Mouse (Mus musculus) Muller cell, postnatal 12 days (primary cell): ENCODE measurements around the gene Pamr1.

Experiments
- DNase-seq: peaks from one replicate; pipeline ENCODE4 v3.0.0-alpha.2; 2015; ENCODE audit errors: inconsistent ontology term

The Pamr1 gene

DNA sequence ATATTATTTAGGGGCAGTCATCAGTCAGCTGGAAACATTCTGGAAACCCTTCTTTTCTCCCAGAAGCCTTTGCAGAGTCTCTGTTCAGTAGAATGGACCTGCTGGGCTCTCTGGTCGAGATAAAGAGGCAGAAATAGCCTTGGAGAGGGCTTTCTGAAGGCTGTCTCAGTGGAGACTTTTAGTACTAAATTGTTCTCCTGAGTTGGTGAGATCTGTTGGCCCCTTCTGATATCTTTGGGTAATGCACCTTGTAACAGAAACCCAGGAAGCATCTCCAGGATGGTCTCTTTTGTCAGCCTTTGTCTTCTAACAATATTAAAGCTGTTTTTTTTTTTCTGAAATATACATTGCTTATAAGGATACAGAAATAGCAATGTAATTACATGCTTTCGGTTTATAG, 111.2 kb downstream of the Pamr1 start:
- no peak for DNase-seq

DNA sequence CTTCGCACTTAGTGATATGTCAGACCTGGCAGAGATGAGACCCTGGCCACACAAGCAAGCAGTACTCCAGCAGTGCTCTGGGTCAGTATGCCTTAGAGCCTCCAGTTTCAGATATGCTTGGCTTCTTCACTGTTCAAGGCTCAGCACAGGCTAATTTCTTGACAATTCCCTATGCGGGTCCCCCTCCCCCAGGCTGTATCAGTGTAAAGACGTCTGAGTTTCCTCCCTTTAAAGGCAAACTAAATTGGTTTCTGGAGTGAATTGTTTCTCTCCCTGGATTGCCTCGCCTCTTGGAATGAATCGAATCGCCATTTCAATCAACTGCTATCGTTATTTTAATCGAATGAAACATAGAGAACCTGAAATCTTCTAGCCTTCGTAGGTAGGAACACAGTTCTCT, 113.1 kb downstream of the Pamr1 start:
- DNase-seq = no peak

DNA sequence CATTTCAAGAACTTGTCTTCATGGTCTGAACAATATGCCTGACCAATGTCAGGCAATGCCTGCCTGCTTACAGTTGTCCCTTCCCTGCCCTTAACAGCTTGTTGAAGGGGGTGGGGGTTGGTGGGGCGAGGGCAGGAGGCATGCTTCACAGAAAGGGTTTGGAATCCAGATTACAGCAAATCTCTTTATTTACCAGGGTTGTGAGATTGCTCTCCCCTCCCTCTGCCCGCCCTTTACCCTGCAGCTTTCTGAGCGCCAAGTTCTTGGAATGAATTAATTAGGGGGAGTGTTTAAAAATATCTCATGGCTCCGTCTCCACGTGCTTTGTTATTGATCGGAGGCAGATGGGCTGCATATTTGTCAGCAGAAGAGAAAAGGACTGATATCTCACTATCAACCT, 113.5 kb downstream of the Pamr1 start:
- DNase-seq = no peak

DNA sequence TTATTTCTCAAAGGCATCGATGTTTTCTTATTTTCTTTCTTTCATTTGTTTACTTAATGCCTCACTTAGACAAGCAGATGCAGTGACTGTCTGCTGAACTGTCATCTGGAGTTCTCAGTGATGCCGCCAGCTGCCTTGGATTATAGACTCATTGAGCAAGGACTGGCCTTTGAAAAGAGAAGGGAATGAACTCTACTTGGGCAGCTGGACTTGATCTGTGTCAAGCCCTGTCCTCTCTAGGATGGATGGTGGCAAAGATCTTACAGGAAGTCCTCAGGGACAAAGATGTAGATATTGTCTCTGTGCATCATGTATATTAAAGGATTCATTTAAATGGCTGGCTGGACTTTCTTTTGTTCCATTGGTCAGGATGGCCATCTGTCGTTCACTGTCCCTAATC, 114.1 kb downstream of the Pamr1 start:
- DNase-seq = no peak

DNA sequence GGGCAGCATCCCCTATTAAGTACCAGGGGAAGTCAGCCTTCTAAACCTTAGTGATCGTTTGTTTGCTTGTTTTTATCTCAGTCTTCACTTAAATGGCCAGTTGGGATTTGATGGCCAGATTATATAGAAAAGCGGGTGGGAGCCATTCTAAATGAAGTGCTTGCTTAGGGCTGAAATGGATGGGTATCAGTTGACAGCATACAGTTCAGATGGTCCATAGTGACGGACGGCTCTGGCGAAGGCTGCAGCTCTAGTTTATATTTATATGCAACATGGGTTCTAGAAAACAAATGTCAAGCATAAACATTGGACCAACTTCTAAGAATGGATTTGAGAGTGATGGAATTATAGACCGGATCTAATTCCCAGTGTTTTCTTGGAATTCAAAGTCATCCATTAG, 118.2 kb downstream of the Pamr1 start:
- DNase-seq = no peak

DNA sequence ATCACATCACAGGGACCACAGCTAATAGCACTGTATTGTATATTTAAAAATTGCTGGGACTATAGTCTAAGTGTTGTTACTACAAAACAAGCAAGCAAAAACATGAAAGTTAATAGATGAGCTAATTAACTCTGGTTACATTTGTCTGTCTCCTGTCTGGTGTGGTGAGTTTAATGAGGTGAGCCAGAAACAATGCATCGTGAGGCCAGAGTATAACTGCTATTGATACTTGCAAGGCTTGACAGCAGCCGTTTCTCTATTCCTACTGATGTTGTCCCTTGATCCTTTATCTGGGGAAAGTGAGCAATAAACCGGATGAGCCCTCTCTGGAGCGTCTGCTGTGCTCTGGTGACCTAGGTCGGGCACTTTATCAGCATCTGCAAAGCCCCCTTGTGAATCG, 119.8 kb downstream of the Pamr1 start:
- DNase-seq = no peak

DNA sequence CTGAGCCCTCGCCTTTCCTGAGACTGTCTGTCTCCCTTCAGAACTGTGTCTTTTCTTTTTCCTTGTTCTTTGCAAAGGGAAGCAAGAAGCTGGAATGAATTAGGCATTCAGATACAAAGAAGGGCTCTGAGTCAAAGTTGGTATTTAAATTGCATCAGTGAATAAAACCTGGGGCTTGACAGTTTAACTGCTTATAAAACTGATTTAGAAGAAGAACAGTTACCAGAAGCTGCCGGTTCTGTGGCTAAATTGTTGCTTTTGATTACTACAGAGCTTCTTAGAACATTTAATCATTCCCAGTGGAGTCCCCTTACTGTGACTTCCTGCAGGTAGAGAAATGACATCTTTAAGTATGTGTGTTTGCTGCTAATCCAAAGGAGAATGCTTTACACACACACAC, 124.8 kb downstream of the Pamr1 start:
- DNase-seq = peak; percentile 43

DNA sequence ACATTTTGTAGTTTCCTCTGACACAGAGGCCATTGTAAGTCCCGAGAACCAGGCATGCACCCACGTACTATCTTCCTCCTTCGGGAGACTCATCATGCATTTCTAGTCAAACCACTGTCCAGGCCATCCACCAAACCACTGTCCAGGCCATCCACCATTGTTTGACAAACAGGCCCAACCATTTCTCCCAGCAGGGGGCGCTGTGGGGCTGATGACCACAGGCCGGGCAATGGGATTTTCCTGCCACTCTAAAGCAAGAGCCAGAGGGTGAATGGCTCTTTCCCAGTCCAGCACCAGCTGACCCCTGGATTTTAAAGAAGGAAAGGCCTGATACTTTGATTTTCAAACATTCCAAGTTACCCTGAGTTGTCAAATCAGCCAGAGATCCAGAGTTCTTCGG, 125.5 kb downstream of the Pamr1 start:
- DNase-seq = peak; percentile 18

DNA sequence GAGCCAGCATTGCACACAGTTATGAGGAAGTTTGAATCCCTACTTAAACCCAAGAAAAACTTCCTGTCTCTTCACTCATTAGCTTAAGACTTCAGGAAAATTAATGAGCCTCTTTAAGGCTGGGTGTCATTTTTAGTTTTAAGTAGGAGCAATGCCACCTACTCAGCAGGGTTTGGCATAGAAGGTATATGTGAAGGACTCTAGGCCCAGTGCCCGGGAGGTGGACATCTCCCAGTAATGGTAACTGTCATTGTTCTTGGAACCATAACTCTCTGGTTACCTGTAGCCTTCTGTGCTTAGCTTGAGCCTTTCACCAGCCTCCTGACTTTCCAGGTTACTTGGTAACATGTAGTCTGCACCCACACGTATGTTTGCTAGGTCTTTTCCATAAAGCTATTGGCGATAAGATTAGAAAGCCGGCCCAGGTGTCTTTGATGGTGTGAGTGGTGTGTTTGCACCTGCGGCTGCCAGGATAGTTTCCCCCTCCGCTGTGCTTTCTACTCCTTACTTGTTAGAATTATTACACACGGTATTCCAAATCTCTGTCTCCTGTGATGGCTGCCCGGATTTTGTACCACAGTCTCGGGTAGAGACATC, 127.0 kb downstream of the Pamr1 start:
- DNase-seq = no peak

DNA sequence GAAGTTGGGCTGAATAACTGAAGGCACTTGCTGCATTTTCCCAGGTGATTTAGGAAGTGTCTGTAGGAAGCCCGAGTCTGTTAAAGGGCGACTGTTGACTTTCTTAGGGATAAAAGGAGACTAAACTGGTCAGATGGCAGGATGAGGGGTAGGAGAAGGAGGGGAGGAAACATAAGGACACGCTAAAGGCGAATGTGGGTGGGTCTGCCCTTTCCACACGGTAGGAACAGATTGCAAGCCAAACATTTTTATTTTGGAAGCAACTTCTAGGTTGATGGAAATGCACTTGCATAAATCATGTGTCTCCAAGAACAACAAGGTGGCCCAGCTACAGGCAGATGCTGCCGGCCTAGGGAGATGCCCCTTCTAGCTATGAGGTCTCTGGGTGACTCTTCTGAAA, 127.6 kb downstream of the Pamr1 start:
- DNase-seq = no peak

DNA sequence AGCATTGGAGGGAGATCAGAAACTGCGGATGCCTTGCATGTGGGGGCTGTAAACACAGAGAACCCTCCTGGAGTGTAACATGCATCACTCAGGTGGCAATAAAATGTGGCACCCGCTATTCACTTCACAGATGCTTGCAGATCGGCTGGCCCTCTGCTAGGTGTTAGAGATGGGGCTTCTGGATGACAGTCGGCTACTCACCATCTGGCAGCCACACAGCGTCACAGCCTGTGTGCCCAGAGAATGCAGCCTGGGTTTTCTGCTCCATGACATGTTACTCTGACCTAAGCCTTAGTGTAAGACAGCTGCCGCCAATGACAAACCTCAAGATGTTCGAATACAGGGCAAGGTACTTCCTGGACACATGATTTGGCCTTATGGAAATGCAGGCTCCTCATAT, 131.5 kb downstream of the Pamr1 start:
- DNase-seq = no peak

DNA sequence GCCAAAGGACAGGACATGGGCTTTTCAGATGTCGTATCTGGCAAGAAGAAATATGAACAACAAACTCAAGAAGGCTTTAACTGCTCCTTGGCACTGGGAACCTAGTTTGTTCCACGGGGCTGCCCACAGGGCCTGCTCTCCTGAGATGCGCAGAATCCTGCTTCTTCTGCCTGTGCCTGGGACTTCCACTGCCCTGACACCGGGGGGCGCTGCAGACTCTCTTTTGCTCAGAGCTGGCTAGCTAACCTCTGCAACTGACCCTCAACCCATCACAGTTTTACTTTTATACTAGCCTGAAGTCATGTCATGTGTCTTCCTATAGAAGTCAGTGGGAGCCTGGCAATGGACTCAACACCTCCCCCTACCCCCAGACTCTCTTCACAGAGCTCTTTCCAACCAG, 132.4 kb downstream of the Pamr1 start:
- DNase-seq = peak; percentile 45

DNA sequence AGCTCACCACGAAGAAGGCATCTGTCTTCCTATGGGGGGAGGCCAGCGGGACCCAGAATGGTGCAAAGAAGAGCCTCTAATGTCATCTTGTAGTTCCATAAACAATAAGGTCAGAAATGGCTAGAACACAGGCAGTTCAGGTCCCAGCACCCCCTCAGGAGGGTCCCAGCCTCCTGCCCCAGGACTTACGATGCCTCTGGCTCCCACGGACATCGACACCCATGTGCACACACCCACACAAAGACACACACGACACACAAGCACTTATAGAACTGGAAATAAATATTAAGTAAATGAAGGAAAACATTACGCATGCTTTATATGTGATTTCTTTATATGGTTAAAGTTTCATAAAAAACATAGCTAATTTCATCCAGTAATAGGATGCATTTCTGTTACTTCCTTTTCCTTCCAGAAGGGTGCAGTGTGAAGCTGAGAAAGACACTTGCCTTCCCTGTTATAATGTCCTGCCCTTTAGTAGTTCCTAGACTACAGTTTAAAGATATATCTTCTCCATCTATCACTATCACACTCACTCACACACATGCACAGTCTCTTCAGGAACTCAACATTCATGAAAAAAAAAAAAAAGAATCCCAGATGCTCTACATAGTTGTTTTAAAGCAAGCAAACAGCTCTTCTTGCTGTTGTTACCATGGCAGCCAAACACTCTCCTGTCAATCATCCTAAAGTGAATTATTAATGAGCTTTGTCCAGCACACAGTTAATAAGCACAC, 135.7 kb downstream of the Pamr1 start:
- peak; percentile 40 for DNase-seq

DNA sequence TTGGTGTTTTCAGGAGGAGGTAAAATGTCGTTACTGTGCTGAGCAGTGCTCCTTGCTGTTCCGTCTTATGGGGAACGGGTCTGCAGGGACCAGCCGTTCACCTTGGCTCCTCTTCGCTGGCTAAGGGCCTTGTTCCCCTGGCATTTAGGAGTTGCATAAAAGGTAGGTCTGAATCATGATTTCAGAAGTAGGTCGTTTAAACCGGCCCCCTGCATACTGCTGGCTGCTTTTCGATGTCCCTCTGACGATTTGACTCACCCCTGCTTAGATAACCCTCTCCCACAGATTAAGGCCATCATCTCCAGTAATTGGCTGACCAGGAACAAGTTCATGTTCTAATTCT, 136.3 kb downstream of the Pamr1 start:
- no peak for DNase-seq
